Mouse (Mus musculus) limb, embryonic 13.5 days (tissue): ENCODE data around the gene Apom. TPM values are rescaled to one million over a fixed set of nuclear protein-coding genes. Genes with fewer than 3 reads are reported as not detected.

ENCODE experiments used
- ATAC-seq: fragments of 200-750 bp; cut with Nextera tagmentation; 2 replicates; pipeline ENCODE4 v1.8.0; 2017; ENCODE audit warnings: low read depth, moderate number of reproducible peaks, moderate TSS enrichment; ENCODE audit not compliant: low FRiP score
- H3K27ac ChIP-seq: fragments of 300-500 bp; sonication (generic); 2 replicates; pipeline ENCODE4 v1.5.1; 2015; ENCODE audit warnings: inconsistent platforms, mild to moderate bottlenecking, moderate library complexity
- H3K27me3 ChIP-seq: fragments of 300-500 bp; sonication (generic); 2 replicates; pipeline ENCODE4 v1.6.1; 2015; ENCODE audit warnings: mild to moderate bottlenecking, inconsistent platforms
- H3K36me3 ChIP-seq: fragments of 300-500 bp; sonication (generic); 2 replicates; pipeline ENCODE4 v1.6.1; 2015; ENCODE audit warnings: inconsistent platforms, mild to moderate bottlenecking, moderate library complexity
- H3K4me1 ChIP-seq: fragments of 300-500 bp; sonication (generic); 2 replicates; pipeline ENCODE4 v1.6.1; 2015; ENCODE audit warnings: inconsistent platforms
- H3K4me2 ChIP-seq: fragments of 300-500 bp; sonication (generic); replicated peaks from 2 replicates; pipeline ENCODE4 v1.6.1; 2015; ENCODE audit warnings: inconsistent platforms, mild to moderate bottlenecking, moderate library complexity
- H3K4me3 ChIP-seq: fragments of 300-500 bp; sonication (generic); 2 replicates; pipeline ENCODE4 v1.5.1; 2015; ENCODE audit warnings: moderate library complexity, mild to moderate bottlenecking, inconsistent platforms
- H3K9ac ChIP-seq: fragments of 300-500 bp; sonication (generic); 2 replicates; pipeline ENCODE4 v1.6.1; 2015; ENCODE audit warnings: mild to moderate bottlenecking, inconsistent platforms
- H3K9me3 ChIP-seq: fragments of 300-500 bp; sonication (generic); 2 replicates; pipeline ENCODE4 v1.6.1; 2016; ENCODE audit warnings: inconsistent platforms
- WGBS: fragments of 180-500 bp; shearing (Covaris S2); methylation state at CpG from one replicate; pipeline ENCODE4 v1.1.7; 2015; 5-methylcytosine and 5-hydroxymethylcytosine counted together
- polyA plus RNA-seq: library from polyadenylated mRNA; unstranded; fragments of >200 nt; fragmentation: Nextera tagmentation; extraction: Ambion mirVana; gene quantifications from 2 replicates; pipeline ENCODE4 v1.2.1, GENCODE M21; 2015

The Apom gene
- polyA plus RNA-seq = 3.2 TPM in 1 of 2 replicates, not detected in the other

DNA sequence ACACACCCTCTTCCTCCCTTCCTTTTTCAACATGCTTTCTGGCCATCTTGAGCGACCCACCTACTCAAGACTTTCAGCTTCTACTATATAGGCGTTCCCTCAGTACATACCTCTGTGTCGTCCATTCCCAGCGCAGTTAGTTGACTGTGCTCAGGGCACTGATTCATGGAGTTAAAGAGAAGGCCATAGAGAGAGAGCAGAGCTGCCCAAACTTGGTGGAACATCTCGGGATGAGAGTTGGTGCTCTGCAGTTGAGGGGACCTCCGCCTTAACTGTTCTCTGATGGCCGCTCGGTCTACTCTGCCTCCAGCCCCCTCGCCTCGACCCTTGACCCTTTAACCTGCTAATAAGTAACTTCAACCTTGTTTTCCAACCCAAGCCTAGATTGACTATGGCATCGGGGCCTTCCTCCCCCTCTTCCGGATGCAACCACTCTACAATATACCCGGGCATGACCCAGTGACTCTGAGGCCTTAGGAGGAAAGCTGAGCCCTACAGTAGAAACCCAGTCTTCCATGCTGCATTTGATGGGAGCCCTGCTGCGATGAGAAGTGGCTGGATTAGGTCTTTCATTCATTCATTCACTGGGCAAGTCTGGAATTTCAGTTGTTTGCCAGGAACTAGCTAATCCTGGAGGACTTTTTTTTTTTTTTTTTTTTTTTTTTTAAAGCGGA, at the start of gene Apom:
Gene Apom (minus strand): TSS at position 551 of the 674 bp plus-strand sequence.
- H3K4me1 ChIP-seq = peaks cover 22% of the 10 kb centered on the region
- no peaks in the 10 kb centered on the region for H3K9me3 ChIP-seq
- no peak within 1 kb of the TSS for H3K27ac ChIP-seq
- H3K4me2 ChIP-seq = no peak within 1 kb of the TSS
- H3K36me3 ChIP-seq = peaks cover 22% of the 10 kb centered on the region
- 0 out of 2 replicates have a peak within 1 kb of the TSS, but pooled peaks have one; percentile 4 for H3K9ac ChIP-seq
- no peak for ATAC-seq
- no peak within 1 kb of the TSS for H3K4me3 ChIP-seq
- 85% methylated on average over 15 of the region's 15 CpGs for WGBS
- no peaks in the 10 kb centered on the region for H3K27me3 ChIP-seq

DNA sequence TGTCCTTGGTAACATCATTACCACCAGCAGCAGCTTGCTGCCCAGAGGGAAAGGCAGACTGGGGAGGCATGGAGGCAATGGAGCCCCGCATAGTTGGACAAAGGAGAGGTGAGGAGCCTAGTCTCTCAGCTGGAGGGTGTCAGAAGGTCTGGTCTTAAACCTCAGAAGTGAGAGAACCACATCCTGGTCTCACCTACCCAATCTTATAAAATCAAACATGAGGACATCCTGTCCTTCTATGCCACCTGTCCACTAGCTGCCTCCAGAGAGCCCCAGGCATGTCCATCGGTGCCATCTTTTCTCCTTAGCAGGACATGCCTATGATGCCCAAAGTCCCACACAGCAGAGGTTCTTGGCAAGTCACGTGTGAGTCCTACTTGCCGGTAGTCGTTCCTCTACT, 48.2 kb upstream of the Apom start:
- no peak overlapping the region for H3K4me3 ChIP-seq
- H3K36me3 ChIP-seq = no peaks in the 10 kb centered on the region
- no peaks in the 10 kb centered on the region for H3K4me1 ChIP-seq
- no peaks in the 10 kb centered on the region for H3K27me3 ChIP-seq
- H3K27ac ChIP-seq = no peak overlapping the region
- 0 out of 2 replicates have a peak overlapping the region, but pooled peaks have one; percentile 13 for H3K9ac ChIP-seq
- H3K9me3 ChIP-seq = no peaks in the 10 kb centered on the region
- no peak for ATAC-seq
- 84% methylated on average over 5 of the region's 5 CpGs for WGBS
- H3K4me2 ChIP-seq = no peak overlapping the region

DNA sequence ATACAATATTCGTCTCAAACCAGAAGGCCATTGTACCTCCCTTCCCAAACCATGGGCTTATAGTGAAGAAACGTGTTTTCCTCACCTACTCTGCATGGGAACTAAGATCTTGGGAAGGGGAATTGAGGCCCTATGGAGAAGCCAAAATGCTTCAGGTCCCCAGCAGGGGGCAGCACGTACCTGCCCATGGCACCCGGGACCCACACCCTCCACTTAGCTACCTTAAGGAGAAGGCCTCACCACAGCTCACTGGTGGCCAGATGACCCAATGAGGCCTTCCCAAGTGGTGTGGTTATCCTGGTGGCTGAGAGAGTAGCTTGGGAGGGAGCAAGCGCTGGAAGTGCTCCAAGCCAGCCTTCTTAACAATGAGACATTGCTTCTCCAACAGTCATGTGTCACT, 46.7 kb upstream of the Apom start:
- H3K4me1 ChIP-seq = peaks cover 11% of the 10 kb centered on the region
- no peak overlapping the region for H3K4me2 ChIP-seq
- no peaks in the 10 kb centered on the region for H3K27me3 ChIP-seq
- H3K9ac ChIP-seq = no peak overlapping the region
- no peak overlapping the region for H3K27ac ChIP-seq
- H3K36me3 ChIP-seq = no peaks in the 10 kb centered on the region
- WGBS = 16% methylated on average over 5 of the region's 5 CpGs
- H3K9me3 ChIP-seq = no peaks in the 10 kb centered on the region
- no peak overlapping the region for H3K4me3 ChIP-seq
- ATAC-seq = peak; percentile 77

DNA sequence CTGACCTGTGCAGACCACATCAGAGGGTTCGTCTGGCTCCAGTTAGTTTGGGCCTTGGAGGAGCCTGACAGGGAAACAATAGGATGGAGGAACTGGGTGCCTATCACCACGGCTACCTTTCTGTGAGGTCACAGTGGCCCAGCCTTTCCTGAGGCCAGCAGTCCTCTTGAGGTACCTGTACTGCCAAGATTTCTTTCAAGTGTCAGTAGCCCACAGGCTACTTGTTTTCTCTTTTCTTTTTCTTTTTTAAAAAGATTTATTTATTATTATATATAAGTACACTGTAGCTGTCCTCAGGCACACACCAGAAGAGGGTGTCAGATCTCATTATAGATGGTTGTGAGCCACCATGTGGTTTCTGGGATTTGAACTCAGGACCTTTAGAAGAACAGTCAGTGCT, 44.1 kb upstream of the Apom start, which contains the start of gene Aif1:
Gene Aif1 (minus strand): TSS at position 101 of the 400 bp plus-strand sequence.
- Histone ChIP-seq H3K9ac (no peak within 1 kb of the TSS; the same call in 1 of the 2 replicates), H3K36me3 (no peaks in the 10 kb centered on the region), H3K4me1 (peaks cover 13% of the 10 kb centered on the region), H3K4me2 (no peak within 1 kb of the TSS), H3K27ac (no peak within 1 kb of the TSS), H3K4me3 (no peak within 1 kb of the TSS), H3K27me3 (no peaks in the 10 kb centered on the region), H3K9me3 (no peaks in the 10 kb centered on the region)
- 53% methylated on average over 2 of the region's 2 CpGs for WGBS
- no peak for ATAC-seq

DNA sequence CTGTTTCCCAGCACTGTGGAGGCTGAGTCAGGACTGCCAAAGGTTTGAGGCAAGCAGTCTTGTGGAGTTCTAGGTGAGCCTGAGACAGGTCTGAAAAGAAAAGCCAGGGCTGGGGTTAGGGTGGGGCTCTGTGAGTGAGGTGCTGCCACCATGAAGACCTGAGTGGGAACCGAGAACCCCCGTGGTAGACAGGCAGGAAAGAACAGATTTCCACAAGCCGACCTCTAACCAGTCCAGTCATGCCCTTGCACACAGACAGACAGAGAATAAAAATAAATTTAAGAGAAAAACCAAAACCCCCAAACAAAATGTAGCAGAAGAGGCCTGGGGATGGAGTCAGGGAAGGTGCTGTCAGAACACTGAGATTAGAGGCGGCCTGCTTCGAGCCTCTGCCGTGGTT, 43.5 kb upstream of the Apom start:
- 82% methylated on average over 6 of the region's 6 CpGs for WGBS
- Histone ChIP-seq H3K4me1 (peaks cover 13% of the 10 kb centered on the region), H3K4me3 (no peak overlapping the region), H3K4me2 (no peak overlapping the region), H3K36me3 (no peaks in the 10 kb centered on the region), H3K27ac (no peak overlapping the region), H3K27me3 (no peaks in the 10 kb centered on the region), H3K9me3 (no peaks in the 10 kb centered on the region), H3K9ac (no peak overlapping the region; the same call in 1 of the 2 replicates)
- ATAC-seq = no peak

DNA sequence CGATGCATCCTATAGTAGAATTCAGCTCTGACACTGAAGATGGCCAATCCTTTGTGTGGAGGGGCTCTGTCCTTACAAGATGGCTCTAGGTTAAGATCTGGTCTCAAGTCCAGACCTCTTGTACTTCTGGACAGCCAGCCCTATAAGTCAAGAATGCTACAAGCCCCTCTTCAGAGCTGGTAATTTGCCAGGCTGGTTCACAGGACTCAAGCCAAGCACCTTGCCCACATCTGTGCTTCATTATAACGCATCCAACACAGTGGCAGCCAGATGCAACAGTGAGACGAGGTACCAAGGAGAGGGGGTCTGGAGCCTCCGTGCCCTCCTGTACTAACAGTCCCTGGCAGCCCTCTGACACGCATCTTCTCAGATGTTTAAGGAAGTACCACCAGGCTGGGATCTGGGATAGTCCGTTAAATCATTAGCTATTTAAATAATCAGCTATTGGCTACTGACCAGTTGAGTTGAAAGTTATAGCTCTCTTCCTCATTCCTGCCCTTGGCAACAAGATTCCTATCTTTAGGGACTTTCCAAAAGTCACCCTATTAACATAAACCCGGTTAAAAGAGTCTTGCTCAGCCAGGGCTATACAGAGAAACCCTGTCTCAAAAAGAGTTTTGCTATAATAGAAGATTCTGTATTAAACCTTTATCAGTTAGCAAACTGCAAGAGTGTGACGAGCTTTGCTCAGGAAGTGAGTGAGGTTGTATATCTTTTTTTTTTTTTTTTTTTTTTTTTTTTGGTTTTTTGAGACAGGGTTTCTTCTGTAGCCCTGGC, 42.5 kb upstream of the Apom start:
- Histone ChIP-seq H3K9me3 (no peaks in the 10 kb centered on the region), H3K4me3 (no peak overlapping the region), H3K4me1 (peaks cover 13% of the 10 kb centered on the region), H3K9ac (peak overlapping the region; percentile 43; the same call in 1 of the 2 replicates), H3K4me2 (no peak overlapping the region), H3K36me3 (no peaks in the 10 kb centered on the region), H3K27me3 (no peaks in the 10 kb centered on the region), H3K27ac (no peak overlapping the region)
- ATAC-seq = no peak
- 41% methylated on average over 8 of the region's 8 CpGs for WGBS

DNA sequence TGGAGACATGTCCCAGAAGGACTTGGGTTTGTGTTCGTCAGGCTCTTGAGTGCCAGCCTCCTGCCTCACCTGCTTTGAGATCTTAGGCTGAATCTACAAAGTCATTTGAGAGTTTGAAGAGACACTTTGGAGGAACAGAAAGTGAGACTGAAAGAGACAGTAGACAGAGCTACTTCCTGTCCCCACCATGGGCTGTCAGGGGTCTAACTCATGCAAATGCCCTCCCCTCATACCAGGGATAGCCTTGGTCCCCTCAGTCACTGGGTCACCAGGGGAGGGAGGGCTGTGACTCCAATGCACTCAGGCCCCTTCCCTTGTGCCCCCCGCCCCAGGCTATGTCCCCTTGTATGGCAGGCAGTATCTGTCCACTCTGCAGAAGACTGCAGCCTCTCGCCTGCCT, 41.5 kb upstream of the Apom start:
- Histone ChIP-seq H3K4me3 (no peak overlapping the region), H3K27ac (no peak overlapping the region), H3K36me3 (no peaks in the 10 kb centered on the region), H3K9ac (no peak overlapping the region), H3K4me2 (no peak overlapping the region), H3K9me3 (no peaks in the 10 kb centered on the region), H3K4me1 (peaks cover 13% of the 10 kb centered on the region), H3K27me3 (no peaks in the 10 kb centered on the region)
- ATAC-seq = no peak
- WGBS = 82% methylated on average over 3 of the region's 3 CpGs

DNA sequence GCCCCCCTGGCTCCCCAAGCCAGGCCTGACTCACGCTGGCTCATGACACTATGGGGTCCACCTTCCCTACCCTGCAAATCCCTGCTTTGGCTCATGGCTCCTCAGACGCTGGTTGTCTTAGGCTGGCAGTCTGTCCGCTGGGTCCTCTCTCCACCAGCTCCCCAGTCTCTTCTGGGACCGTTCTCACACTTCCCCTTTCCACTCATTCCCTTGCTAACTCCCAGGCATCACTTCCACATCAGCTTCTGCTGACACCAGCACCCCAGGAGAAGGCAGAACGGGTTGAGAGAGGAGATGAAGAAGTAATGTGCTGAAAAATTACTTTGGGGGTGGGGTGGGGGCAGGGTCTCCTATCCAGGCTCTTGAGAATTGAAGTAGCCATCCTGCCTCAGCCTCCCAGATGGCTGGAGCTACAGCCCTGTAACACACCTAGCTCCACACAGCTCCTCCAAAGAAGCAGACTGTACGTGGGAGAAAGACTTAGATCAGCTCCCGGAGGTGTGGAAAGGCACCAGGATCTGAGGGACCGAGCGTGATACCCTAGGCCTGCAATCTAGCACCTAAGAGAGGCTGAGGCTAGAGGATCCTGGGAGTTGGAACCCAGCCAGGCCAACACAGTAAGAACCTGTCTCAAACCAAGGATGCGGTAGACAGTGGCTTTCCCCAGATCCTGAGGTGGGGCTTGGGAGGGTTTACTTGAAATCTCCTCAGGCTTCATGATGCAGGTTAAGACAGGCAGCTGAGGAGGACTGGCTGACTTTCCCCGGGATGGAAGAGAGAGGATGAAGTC, 40.8 kb upstream of the Apom start:
- no peak for ATAC-seq
- WGBS = 59% methylated on average over 11 of the region's 11 CpGs
- no peaks in the 10 kb centered on the region for H3K27me3 ChIP-seq
- no peak overlapping the region for H3K4me3 ChIP-seq
- H3K4me1 ChIP-seq = peaks cover 13% of the 10 kb centered on the region
- H3K9me3 ChIP-seq = no peaks in the 10 kb centered on the region
- no peak overlapping the region for H3K27ac ChIP-seq
- no peak overlapping the region; the same call in 1 of the 2 replicates for H3K9ac ChIP-seq
- H3K4me2 ChIP-seq = no peak overlapping the region
- H3K36me3 ChIP-seq = no peaks in the 10 kb centered on the region

DNA sequence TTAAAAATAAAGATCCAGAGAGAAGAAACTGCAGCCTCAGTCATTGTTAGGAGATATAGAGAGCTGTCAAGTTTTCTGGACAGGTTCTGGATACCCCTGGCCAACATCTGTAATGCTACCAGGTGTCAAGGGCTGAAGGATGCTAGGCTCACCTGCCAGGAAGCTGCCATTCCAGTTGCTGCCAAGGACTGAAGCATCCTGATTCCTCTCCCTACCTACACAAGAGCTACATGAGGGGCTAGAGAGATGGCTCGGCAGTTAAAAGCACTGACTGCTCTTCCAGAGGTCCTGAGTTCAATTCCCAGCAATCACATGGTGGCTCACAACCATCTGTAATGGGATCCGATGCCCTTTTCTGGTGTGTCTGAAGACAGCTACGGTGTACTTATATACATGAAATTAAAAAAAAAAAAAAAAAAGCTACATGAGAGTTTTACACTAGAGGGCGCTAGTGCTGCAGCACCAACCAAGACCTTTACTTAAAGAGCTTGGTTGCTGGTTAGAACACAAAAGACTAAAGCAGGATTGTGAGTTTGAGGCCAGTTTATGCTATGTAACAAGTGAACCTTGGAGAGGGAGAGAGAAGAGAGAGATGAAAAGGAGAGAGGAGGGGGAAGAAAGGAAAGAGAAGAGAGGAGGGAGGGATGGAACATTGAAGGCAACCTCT, 36.8 kb upstream of the Apom start:
- Histone ChIP-seq H3K4me2 (no peak overlapping the region), H3K36me3 (no peaks in the 10 kb centered on the region), H3K9me3 (no peaks in the 10 kb centered on the region), H3K27me3 (no peaks in the 10 kb centered on the region), H3K27ac (no peak overlapping the region), H3K9ac (no peak overlapping the region), H3K4me3 (no peak overlapping the region), H3K4me1 (peaks cover 12% of the 10 kb centered on the region)
- no peak for ATAC-seq
- 9% methylated on average over 4 of the region's 4 CpGs for WGBS

DNA sequence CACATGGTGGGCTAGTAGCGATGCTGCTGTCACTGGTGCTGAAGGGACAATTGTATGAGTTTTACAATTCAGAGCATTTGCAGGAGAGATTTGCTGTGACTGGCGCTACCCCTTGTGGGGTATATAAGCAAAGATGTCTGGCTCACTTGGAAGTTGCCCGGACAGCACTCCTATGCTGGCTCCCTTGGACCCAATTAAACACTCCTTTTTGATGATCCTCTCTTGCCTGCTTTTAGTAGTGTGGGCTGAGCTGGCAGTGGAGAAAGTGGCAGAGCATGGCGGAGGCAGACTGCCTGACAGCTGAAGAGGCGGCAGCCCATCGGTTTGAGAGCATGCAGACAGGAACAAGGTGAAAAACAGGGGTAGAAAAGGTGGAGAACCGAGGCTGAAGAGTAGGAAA, 35.9 kb upstream of the Apom start:
- no peaks in the 10 kb centered on the region for H3K9me3 ChIP-seq
- ATAC-seq = no peak
- H3K4me1 ChIP-seq = peaks cover 15% of the 10 kb centered on the region
- H3K27ac ChIP-seq = no peak overlapping the region
- peaks cover 2% of the 10 kb centered on the region; the same call in 1 of the 2 replicates for H3K36me3 ChIP-seq
- H3K4me2 ChIP-seq = no peak overlapping the region
- no peak overlapping the region; the same call in 1 of the 2 replicates for H3K9ac ChIP-seq
- no peaks in the 10 kb centered on the region for H3K27me3 ChIP-seq
- H3K4me3 ChIP-seq = no peak overlapping the region
- WGBS = 85% methylated on average over 7 of the region's 7 CpGs

DNA sequence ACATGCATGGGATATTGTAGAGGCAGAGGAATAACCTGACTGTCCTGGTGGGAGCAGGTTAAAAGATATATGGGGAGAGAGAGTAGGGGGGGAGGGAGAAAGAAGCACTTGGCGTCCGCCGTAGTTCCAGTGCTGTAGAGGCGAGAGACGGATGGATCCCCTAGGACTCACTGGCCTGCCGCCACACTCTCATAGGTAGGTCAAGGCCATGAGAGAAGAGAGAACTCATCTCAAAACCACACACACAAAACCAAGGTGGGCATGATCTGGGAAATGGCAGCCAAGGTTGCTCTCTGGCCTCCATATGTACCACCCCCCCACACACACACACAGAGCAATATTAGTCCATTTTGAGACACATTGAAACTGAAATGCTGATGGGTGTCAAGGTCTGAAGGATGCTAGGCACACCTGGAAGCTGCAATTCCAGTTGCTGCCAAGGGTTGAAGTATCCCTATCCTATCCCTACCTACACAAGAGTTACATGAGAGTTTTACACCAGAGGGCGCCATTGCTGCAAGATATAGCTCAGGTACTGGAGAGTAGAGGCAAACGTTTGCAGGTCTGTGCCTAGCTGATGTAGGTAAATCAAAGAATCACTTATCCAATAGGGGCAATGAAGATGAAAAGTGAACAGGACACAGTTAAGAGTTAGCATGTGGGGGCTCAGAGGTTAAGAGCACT, 34.6 kb upstream of the Apom start:
- Histone ChIP-seq H3K36me3 (peaks cover 15% of the 10 kb centered on the region), H3K4me1 (peaks cover 28% of the 10 kb centered on the region), H3K9me3 (no peaks in the 10 kb centered on the region), H3K27ac (peak overlapping the region; percentile 95), H3K4me3 (peak overlapping the region; percentile 100; the same call in 1 of the 2 replicates), H3K9ac (peak overlapping the region; percentile 64; the same call in 1 of the 2 replicates), H3K27me3 (no peaks in the 10 kb centered on the region), H3K4me2 (peak overlapping the region; percentile 65)
- 72% methylated on average over 8 of the region's 8 CpGs for WGBS
- ATAC-seq = no peak
